Mouse (Mus musculus) liver (tissue): ENCODE measurements around the gene Slc25a47.
"Not testable (repeated sequence)": the region's sequence is repeated elsewhere in the genome, so short reads cannot be mapped to it uniquely, and the experiment has no call there.

ENCODE experiments used
- DNase-seq: peaks from one replicate; pipeline ENCODE4 v3.0.0-alpha.2; 2020; ENCODE audit warnings: mixed read lengths

Gene Slc25a47

DNA sequence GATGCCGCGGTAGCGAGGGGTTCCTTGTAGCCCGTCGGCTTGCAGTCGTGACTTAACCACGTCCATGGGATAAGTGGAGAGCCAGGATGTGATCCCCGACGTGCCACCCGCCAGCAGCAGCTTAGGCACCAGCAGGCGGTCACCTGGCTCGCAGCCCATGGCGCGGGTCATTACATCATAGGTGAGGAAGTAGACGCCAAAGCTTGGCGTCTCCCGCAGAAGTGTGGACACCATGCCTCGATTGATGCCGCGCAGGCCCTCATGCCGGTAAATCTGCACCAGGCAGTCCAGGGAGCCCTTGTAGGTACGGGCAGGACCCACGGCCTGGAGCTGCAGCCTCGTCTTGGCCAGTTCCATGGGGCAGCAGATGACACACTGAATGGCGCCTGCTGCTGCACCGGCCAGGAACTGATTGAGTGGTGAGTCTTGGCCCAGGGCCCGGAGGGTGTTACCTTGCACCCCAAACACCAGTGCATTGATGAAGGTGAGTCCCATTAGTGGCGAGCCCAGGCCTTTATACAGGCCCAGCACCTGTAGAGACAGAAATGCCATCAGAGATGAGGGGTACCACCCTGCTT lies 8.8 kb upstream of the Slc25a47 start:
- DNase-seq, result no peak

GRCm38 (mm10) chr12:108827641-108828040 lies 8.2 kb upstream of the Slc25a47 start:
- DNase-seq, result no peak

DNA sequence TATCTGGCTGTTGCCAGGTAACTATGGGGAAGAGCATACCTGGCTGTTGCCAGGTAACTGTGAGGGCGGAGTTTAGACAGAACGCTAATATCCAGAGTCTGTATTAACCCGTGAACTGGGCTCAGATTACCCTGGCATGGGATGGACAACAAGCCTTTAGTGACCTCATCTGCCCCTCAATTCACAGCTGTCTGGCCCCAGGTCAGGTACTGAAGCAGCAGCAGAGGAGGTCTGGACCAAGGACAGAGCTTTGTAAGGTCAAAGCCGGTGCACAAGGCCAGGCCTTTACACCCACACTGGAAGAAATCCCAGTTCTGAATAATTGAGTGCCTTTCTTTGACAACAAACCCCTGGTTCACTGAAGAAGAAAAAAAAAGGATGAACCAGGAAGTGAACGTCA lies 6.2 kb upstream of the Slc25a47 start:
- no peak for DNase-seq

GRCm38 (mm10) chr12:108830358-108830757 lies 5.5 kb upstream of the Slc25a47 start:
- DNase-seq, result no peak

DNA sequence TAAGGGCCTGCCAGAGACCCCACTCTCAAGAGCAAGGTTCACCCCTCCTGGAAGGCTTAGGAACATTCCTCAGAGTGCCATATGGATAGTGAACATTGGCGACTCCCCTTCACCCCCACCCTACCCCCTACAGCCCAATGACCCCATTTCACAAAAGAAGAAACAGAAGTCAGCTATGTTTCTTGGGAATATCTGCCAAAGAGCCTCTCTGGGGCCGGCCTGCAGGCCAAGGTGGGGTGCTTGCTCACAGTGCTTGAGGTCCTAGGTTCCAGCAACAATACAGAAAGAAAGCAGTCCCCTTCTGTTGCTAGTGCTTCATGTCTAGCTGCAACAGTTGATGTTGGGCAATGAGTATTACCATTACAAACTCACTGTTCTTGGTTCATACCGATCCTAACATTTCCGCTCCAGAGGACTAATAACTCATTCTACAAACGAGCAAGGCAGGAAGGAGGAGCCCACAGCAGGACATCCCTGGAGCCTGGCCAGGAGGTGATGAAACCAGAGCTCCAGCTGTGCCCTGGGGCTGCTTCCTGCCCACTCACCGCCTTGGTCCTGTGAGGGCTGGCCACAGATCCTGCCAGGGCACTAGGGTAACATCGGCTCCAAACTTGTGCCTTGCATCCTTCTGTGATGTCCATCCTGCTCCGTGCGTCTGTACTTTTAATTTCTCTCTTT lies 3.7 kb upstream of the Slc25a47 start:
- no peak for DNase-seq

DNA sequence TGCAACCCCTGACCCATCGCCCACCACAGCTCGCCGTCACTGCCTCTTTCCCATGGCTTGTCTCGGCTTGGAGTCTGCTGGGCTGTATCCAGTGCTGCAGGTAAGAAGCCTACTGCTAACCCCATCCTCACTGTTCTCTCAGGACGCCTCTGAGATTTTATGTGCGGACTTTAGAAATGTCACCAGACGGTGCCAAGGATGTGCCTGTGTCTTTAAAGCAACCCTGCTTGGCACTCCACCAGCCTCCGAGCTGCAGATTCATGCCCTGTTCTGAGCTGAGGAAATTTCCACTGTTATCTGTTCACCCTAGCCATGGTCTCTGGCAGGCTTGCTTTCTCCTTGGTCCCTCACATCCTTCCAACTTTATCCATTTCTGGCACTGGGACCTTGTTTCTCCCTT lies 3.0 kb upstream of the Slc25a47 start:
- no peak for DNase-seq

GRCm38 (mm10) chr12:108833408-108833807 lies 2.4 kb upstream of the Slc25a47 start:
- DNase-seq, result no peak

DNA sequence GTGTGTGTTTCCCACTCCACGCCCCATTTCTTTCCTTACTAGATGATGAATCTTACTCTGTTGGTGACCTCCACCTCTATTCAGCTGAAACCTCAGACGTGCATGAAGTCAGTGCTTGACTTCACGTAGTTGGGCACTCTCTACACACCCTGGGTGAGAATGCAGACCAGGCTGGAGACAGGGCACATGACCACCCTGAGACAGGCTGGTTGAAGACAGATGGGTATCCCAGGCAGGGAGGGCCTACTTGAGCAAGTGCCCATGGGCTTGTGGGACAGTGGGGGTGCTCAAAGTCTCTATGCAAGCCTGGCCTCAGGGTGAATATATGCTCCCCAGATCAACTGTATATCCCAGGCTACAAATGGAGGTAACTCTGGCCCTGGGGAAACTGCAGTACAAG lies 1.5 kb upstream of the Slc25a47 start:
- no peak for DNase-seq

- DNase-seq, result no peak
Measured at GRCm38 (mm10) chr12:108834786-108835185, 1.1 kb upstream of the Slc25a47 start.

- no peak for DNase-seq
Measured at GRCm38 (mm10) chr12:108835208-108835839, 522 bp upstream of the Slc25a47 start.

- DNase-seq, result no peak
Measured at GRCm38 (mm10) chr12:108836722-108837121, 876 bp downstream of the Slc25a47 start.

DNA sequence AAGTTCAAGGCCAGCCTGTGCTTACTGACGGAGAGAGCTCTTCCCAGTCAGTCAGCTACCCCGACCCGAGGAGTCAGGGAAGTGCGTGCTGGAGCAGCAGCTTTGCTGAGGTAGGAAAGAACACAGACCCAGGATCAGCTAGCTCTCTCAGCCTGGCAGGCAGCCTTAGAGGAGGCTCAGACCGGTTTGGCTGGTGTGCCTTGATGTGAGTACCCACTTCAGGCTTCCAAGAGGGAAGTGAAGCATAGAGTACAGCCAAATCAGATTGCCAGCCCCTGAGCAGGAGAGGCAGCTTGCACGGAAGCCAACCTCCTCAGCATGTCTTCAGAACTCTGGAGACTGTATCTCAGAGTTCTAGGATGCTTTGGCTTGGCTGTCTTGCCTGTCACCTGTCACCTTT lies 5.3 kb downstream of the Slc25a47 start:
- no peak for DNase-seq

- DNase-seq, result no peak
Measured at GRCm38 (mm10) chr12:108842663-108843062, 6.8 kb downstream of the Slc25a47 start.

- DNase-seq, result not testable (repeated sequence)
Measured at GRCm38 (mm10) chr12:108848033-108848432, 12.2 kb downstream of the Slc25a47 start.

DNA sequence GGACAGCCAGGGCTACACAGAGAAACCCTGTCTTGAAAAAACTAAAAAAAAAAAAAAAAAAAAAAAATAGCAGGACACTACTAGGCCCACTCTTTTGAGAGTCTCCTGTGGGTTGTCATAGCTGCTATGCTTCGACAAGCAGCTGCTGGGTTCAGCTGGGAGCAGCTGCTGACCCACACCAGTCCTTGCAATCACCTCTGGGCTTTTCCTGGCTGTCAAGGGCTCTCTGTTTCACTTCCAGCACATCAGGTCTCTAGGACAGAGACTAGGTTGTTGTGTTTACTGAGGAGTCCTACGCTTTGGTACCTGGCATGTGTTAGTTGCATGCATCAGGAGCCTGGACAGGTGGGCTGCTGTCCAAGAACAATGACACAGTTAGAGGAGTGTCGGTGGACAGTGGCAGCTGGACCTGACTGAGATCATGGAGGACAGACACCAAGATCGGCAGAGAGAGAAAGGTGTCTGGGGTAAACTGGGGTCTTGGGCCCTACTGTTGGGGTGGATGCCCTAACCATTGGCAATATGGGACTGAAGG lies 13.7 kb downstream of the Slc25a47 start:
- no peak for DNase-seq

DNA sequence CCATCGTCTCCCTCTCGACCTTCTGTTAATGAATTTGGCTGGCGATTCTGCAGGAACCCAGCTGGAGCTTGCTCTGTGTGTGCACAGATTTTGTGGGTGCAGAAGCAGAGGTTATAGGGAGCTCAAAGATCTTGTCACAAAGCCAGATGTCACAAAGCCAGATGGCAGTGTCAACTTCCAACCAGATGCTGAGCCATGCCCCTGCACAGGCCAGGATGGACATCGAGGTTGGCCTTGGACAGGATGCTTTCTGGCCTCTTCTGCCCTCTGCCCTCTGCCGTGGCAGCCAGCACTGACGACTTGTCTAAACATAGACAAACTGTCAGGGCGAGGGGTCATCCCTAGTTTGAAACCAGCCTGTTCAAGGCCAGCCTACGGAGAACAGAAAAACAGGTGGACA lies 14.3 kb downstream of the Slc25a47 start:
- peak; percentile 48 for DNase-seq

DNA sequence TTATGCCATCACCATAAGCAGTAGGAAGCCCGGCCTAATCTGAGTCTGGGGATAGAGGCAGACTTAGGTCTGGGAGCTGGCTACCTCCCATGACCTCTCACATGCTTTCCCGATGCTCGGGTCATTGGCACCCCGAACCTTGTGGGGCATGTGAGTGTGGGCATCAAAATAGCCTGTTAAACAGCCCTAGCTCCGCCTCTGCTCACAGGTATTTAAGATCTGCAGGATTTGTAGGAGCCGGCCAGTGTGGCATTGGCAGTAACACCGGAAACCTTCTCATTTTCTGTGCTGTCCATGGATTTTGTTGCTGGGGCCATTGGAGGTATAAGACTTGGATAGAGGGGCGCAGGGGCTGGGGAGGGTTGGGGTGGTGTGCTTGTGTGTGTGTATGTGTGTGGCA lies 15.0 kb downstream of the Slc25a47 start:
- DNase-seq, result no peak

GRCm38 (mm10) chr12:108852822-108853221 lies 17.0 kb downstream of the Slc25a47 start:
- DNase-seq, result no peak

- peak; percentile 25 for DNase-seq
Measured at GRCm38 (mm10) chr12:108855081-108855480, 19.2 kb downstream of the Slc25a47 start.

GRCm38 (mm10) chr12:108856186-108856585 lies 20.3 kb downstream of the Slc25a47 start:
- DNase-seq, result no peak

DNA sequence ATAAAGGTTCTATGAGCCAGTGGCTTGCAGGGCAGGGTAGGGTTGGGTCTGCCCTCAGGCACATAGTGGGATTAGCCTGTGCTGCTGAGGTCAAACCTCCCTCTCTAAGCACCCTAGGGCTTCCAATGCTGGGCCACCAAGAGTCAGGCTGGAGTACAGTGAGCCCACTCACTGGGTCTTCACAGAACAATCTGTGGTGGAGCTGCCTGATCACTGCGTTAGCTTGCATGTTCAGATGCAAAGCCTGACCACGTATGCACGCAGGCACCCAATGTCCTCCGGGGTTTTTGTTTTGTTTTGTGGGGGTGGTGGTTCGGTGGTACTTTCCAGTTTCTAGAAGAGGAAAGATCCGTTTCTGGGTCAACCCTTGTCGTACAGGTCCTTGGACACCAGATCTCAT lies 21.3 kb downstream of the Slc25a47 start:
- DNase-seq, result no peak

DNA sequence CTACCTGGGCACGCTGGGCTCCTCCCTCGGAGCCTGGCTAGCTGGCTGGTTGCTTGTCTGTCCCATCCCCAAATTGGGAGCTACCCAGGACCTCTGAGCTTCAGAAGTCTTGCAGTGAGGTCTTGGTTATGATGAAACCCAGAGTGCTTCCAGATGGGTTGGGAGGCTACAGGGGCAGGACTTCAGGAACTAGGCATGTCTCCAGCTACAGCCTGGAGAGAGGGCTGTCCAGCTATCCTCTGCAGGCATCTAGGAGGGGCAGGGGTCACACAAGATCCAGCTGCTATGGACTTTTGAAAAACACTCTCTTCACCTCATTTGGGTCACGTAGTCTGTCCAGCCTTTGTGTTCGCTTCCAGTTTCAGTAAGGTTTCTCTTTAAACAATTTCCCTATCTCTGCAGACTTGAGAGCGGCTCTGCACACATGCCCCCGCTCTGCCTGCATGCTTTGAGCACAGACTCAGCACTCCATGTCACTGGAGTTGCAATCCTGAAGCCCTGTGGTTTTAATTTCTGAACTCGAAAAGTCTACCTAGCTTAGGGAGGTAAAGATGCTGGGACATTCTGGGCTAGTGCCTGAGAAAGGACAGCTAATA lies 21.8 kb downstream of the Slc25a47 start:
- no peak for DNase-seq

- no peak for DNase-seq
Measured at GRCm38 (mm10) chr12:108858486-108858885, 22.6 kb downstream of the Slc25a47 start.

- DNase-seq, result no peak
Measured at GRCm38 (mm10) chr12:108865007-108865494, 29.2 kb downstream of the Slc25a47 start.
